Mouse (Mus musculus): ENCODE results near the gene Matn4. TPM values are rescaled to one million over a fixed set of nuclear protein-coding genes. Genes with fewer than 3 reads are reported as not detected.
A peak's percentile ranks its signal among the peaks of the same experiment; 100 is the strongest.

Matn4 gene
- polyA plus RNA-seq, 1 experiment = 0.01 TPM

DNA sequence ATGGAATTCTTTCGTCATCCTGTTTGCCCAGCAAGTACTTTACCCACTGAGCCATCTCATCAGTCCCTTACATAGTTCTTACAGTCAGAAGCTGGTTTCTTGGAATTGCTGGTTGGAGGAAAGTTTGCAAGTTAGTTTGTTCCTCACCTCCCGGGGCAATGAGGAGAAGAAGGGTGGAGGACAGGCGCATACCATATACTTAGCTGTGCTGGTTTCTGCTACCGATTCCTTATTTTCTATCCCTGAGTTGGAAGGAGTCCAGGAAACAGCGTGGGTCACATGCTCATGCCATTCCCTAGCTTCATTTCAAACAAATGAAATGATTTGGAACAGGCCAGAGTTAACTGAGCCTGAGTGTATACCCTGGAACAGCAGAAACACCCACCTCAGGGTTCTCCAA, 44.0 kb upstream of the Matn4 start:
- no peak for TF ChIP-seq MYOG (IDR thresholded peaks at IDR 0.05; ENCODE audit: control insufficient read depth, extremely low read depth, insufficient read length)
- no peak for TF ChIP-seq FOSL1 (IDR thresholded peaks at IDR 0.05; ENCODE audit: insufficient read depth, low read length, poor library complexity, severe bottlenecking)
- no peak for TF ChIP-seq CTCF (IDR thresholded peaks at IDR 0.05; ENCODE audit: control insufficient read depth, insufficient read depth, insufficient read length)
- no peak for TF ChIP-seq CEBPB (IDR thresholded peaks at IDR 0.05; ENCODE audit: low read depth)
- TF ChIP-seq USF1 (IDR thresholded peaks at IDR 0.05; ENCODE audit: low read depth) = no peak
- TF ChIP-seq MYOD1 (IDR thresholded peaks at IDR 0.05; ENCODE audit: control insufficient read depth, insufficient read length, low read depth) = no peak
- TF ChIP-seq MAX (IDR thresholded peaks at IDR 0.05) = no peak
- H3K79me3 ChIP-seq (ENCODE audit: low read depth) = no peaks in the 10 kb centered on the region
- no peaks in the 10 kb centered on the region for H3K79me2 ChIP-seq (ENCODE audit: control insufficient read depth, insufficient read depth)
- H3K27me3 ChIP-seq (ENCODE audit: control insufficient read depth, insufficient read depth, insufficient read length) = no peaks in the 10 kb centered on the region
- no peak overlapping the region for H3K4me3 ChIP-seq (ENCODE audit: insufficient read depth, poor library complexity, severe bottlenecking)
- no peaks in the 10 kb centered on the region for H3K36me3 ChIP-seq (ENCODE audit: control insufficient read depth, insufficient read depth)
- H3ac ChIP-seq (ENCODE audit: control insufficient read depth, insufficient read length, low read depth) = no peak overlapping the region

DNA sequence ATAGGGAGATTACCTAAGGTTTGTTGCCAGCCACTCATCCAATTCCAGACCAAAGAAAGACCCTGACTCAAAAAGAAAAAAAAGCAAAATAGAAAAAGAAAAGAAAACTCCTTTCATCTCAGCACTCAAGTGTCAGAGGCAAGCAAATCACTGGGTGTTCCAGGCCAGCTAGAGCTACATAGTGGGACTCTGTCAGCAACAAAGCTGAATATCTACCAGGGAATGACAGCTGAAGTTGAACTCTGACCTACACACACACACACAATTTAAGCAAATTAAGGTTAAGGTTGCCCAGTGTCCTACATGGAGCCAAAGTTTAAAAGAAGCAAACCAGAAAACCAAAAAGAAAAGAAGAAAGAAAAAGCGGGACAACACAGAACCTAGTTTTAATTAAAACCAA, 43.2 kb upstream of the Matn4 start:
- no peaks in the 10 kb centered on the region for H3K36me3 ChIP-seq (ENCODE audit: control insufficient read depth, insufficient read depth)
- TF ChIP-seq CTCF (IDR thresholded peaks at IDR 0.05; ENCODE audit: control insufficient read depth, insufficient read depth, insufficient read length) (no peak), CEBPB (IDR thresholded peaks at IDR 0.05; ENCODE audit: low read depth) (no peak), MYOD1 (IDR thresholded peaks at IDR 0.05; ENCODE audit: control insufficient read depth, insufficient read length, low read depth) (no peak), FOSL1 (IDR thresholded peaks at IDR 0.05; ENCODE audit: insufficient read depth, low read length, poor library complexity, severe bottlenecking) (no peak), MAX (IDR thresholded peaks at IDR 0.05) (no peak), MYOG (IDR thresholded peaks at IDR 0.05; ENCODE audit: control insufficient read depth, extremely low read depth, insufficient read length) (no peak), USF1 (IDR thresholded peaks at IDR 0.05; ENCODE audit: low read depth) (no peak)
- H3K27me3 ChIP-seq (ENCODE audit: control insufficient read depth, insufficient read depth, insufficient read length) = no peaks in the 10 kb centered on the region
- H3ac ChIP-seq (ENCODE audit: control insufficient read depth, insufficient read length, low read depth) = no peak overlapping the region
- H3K79me3 ChIP-seq (ENCODE audit: low read depth) = no peaks in the 10 kb centered on the region
- H3K4me3 ChIP-seq (ENCODE audit: insufficient read depth, poor library complexity, severe bottlenecking) = no peak overlapping the region
- no peaks in the 10 kb centered on the region for H3K79me2 ChIP-seq (ENCODE audit: control insufficient read depth, insufficient read depth)

DNA sequence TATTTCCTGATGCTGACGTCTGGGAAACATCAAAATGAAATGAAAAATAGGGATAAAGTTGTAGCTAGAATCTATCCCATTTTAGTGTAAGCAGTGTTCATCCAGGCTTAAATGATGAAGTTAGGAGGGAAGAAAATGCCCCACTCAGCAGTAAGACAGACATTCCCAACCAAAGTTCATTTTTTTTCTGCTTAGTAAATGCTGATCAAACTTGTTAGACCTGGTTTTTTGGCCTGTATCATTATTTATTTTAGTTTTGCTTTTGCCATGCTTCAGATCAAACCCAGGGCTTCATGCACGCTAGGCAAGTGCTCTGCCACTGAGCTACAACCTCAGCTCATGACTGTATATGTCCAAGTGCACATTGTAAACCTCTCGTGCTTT, 41.1 kb upstream of the Matn4 start:
- no peaks in the 10 kb centered on the region for H3K27me3 ChIP-seq (ENCODE audit: control insufficient read depth, insufficient read depth, insufficient read length)
- H3ac ChIP-seq (ENCODE audit: control insufficient read depth, insufficient read length, low read depth) = no peak overlapping the region
- peaks cover 16% of the 10 kb centered on the region for H3K79me3 ChIP-seq (ENCODE audit: low read depth)
- no peak for TF ChIP-seq MYOD1 (IDR thresholded peaks at IDR 0.05; ENCODE audit: control insufficient read depth, insufficient read length, low read depth)
- TF ChIP-seq MYOG (IDR thresholded peaks at IDR 0.05; ENCODE audit: control insufficient read depth, extremely low read depth, insufficient read length) = no peak
- TF ChIP-seq MAX (IDR thresholded peaks at IDR 0.05) = no peak
- no peak for TF ChIP-seq FOSL1 (IDR thresholded peaks at IDR 0.05; ENCODE audit: insufficient read depth, low read length, poor library complexity, severe bottlenecking)
- no peak for TF ChIP-seq CEBPB (IDR thresholded peaks at IDR 0.05; ENCODE audit: low read depth)
- TF ChIP-seq USF1 (IDR thresholded peaks at IDR 0.05; ENCODE audit: low read depth) = no peak
- TF ChIP-seq CTCF (IDR thresholded peaks at IDR 0.05; ENCODE audit: control insufficient read depth, insufficient read depth, insufficient read length) = no peak
- H3K4me3 ChIP-seq (ENCODE audit: insufficient read depth, poor library complexity, severe bottlenecking) = no peak overlapping the region
- peaks cover 20% of the 10 kb centered on the region for H3K79me2 ChIP-seq (ENCODE audit: control insufficient read depth, insufficient read depth)
- H3K36me3 ChIP-seq (ENCODE audit: control insufficient read depth, insufficient read depth) = no peaks in the 10 kb centered on the region

DNA sequence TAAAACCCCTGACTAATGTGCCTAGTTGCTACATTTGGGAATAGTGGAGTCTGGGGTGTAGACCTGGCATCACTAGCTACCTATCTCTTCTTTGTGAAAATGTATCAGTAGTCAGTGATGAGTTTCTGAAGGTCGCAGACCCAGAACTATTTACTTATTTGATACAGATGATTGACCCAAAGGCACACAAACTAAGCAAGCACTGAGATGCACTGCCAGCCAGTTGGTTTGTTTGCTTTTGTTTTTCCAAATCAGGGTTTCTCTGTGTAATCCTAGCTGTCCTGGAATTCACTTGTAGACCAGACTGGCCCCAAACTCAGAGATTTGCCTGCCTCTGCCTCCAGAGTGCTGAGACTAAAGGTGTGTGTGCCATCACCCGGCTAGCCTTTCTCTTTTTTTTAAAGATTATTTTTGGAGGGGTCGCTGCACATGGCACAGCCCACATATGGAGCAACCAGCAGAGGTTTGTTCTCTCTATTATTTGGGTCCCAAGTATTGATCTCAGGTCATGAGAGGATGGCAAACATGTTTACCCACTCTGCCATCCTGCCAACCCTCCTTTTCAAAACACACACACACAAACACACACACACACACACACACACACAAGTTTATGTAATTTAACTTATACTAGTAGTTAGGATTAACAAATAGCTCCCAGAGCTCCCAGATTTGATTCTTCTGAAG, 40.6 kb upstream of the Matn4 start:
- H3K79me3 ChIP-seq (ENCODE audit: low read depth) = peaks cover 21% of the 10 kb centered on the region
- H3ac ChIP-seq (ENCODE audit: control insufficient read depth, insufficient read length, low read depth) = no peak overlapping the region
- no peak for TF ChIP-seq FOSL1 (IDR thresholded peaks at IDR 0.05; ENCODE audit: insufficient read depth, low read length, poor library complexity, severe bottlenecking)
- TF ChIP-seq USF1 (IDR thresholded peaks at IDR 0.05; ENCODE audit: low read depth) = no peak
- TF ChIP-seq MAX (IDR thresholded peaks at IDR 0.05) = no peak
- no peak for TF ChIP-seq MYOG (IDR thresholded peaks at IDR 0.05; ENCODE audit: control insufficient read depth, extremely low read depth, insufficient read length)
- no peak for TF ChIP-seq CEBPB (IDR thresholded peaks at IDR 0.05; ENCODE audit: low read depth)
- no peak for TF ChIP-seq MYOD1 (IDR thresholded peaks at IDR 0.05; ENCODE audit: control insufficient read depth, insufficient read length, low read depth)
- no peak for TF ChIP-seq CTCF (IDR thresholded peaks at IDR 0.05; ENCODE audit: control insufficient read depth, insufficient read depth, insufficient read length)
- no peak overlapping the region for H3K4me3 ChIP-seq (ENCODE audit: insufficient read depth, poor library complexity, severe bottlenecking)
- peaks cover 25% of the 10 kb centered on the region for H3K79me2 ChIP-seq (ENCODE audit: control insufficient read depth, insufficient read depth)
- H3K36me3 ChIP-seq (ENCODE audit: control insufficient read depth, insufficient read depth) = peaks cover 1% of the 10 kb centered on the region
- H3K27me3 ChIP-seq (ENCODE audit: control insufficient read depth, insufficient read depth, insufficient read length) = no peaks in the 10 kb centered on the region

DNA sequence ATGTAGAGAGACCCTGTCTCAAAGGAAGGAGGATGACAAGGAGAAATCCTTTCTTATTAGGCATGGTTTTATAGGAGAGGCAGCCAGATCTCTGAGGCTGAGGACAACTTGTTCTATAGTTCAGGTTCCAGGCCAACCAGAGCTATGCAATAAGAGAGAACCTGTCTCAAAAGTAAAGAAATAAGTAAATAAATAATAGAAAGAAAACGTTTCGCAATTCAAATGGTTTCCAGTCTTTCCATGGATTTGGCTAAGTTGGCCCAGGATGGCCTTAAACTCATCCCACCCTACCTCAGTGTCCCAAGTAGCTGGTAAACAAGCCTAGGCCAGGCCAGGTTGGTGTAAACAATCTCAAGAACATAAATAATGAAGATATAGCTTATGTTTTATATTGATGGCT, 39.7 kb upstream of the Matn4 start:
- TF ChIP-seq FOSL1 (IDR thresholded peaks at IDR 0.05; ENCODE audit: insufficient read depth, low read length, poor library complexity, severe bottlenecking) (no peak), MYOG (IDR thresholded peaks at IDR 0.05; ENCODE audit: control insufficient read depth, extremely low read depth, insufficient read length) (no peak), MAX (IDR thresholded peaks at IDR 0.05) (no peak), CEBPB (IDR thresholded peaks at IDR 0.05; ENCODE audit: low read depth) (peak; percentile 1)
- Histone ChIP-seq H3ac (ENCODE audit: control insufficient read depth, insufficient read length, low read depth) (no peak overlapping the region), H3K79me3 (ENCODE audit: low read depth) (peaks cover 30% of the 10 kb centered on the region), H3K4me3 (ENCODE audit: insufficient read depth, poor library complexity, severe bottlenecking) (no peak overlapping the region), H3K36me3 (ENCODE audit: control insufficient read depth, insufficient read depth) (peaks cover 4% of the 10 kb centered on the region), H3K79me2 (ENCODE audit: control insufficient read depth, insufficient read depth) (peaks cover 33% of the 10 kb centered on the region), H3K27me3 (ENCODE audit: control insufficient read depth, insufficient read depth, insufficient read length) (no peaks in the 10 kb centered on the region)

Data from C2C12 (cell line).